Comparison of ENCODE assay signal across 16 mouse cellular contexts in the genomic region with DNA sequence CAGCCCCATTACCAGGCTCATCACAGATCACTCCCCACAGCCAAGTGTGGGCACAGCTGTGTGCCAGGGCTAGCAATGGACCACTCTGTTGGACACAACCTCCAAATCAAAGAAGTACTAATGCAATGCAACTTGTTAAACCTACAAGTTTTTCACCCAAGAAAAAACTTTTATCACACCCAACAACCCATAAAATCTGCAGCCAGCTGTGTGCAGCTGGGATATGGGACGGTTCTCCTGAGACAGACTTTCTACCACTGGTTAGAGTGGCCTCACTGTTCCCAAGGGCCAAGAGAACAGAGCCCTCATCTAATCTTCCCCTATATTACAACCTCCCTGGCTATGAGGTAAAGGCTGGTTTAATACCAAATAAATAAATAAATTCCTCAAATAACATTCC.
"Had no signal": no experiment of that assay in that cellular context is flagged by ENCODE, and none has a peak within 500 bp of the region (broad histone marks: within the 10 kb centered on the region; RNA-seq: fewer than 3 reads in every experiment).

No protein-coding gene starts in this region.

- H3K4me3 ChIP-seq: neural tube, embryonic 13.5 days; neural tube, embryonic 15.5 days; stomach, embryonic 15.5 days had no signal

- H3K36me3 ChIP-seq: neural tube, embryonic 13.5 days; neural tube, embryonic 15.5 days; stomach, embryonic 15.5 days had no signal

- H3K27me3 ChIP-seq: neural tube, embryonic 13.5 days; neural tube, embryonic 15.5 days; stomach, embryonic 15.5 days had no signal

- H3K27ac ChIP-seq: neural tube, embryonic 13.5 days; neural tube, embryonic 15.5 days; stomach, embryonic 15.5 days; stomach, postnatal 0 days had no signal

- H3K9me3 ChIP-seq: neural tube, embryonic 13.5 days; neural tube, embryonic 15.5 days; stomach, embryonic 15.5 days had no signal

- DNase-seq: retina, postnatal 1 day; right cerebral cortex, adult 18-20 months; right cerebral cortex, postnatal 14 days; right cerebral cortex, postnatal 25 days; right cerebral cortex, postnatal 4 days; spleen, adult 18-20 months; thymus, adult 18-20 months; thymus, adult 2 months; thymus, postnatal 14 days; thymus, postnatal 25 days; thymus, postnatal 36 days; thymus, postnatal 4 days had no signal
